12 mouse cellular contexts compared by ENCODE assay signal in the genomic region with DNA sequence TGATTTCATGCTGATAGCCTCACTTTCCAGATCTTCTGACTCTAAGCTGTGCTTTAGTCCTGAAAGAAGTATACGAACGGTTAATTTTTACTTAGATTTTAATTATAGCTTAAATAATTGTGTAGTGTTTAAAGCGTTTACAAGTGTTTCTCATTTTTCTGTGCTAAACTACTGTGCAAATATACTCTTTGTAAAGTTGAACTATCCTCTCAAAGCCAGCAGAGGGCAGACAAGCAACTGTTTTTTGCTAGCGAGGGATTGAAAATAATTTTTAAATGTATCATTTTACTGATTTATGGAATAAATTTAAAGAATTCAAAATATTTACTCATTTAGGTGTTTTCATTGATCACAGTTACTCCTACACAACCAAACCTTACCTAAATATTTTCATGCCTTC. TPM values are rescaled to one million over a fixed set of nuclear protein-coding genes. Genes with fewer than 3 reads are reported as not detected.
A peak's percentile ranks its signal among the peaks of the same experiment; 100 is the strongest.
DNase-seq lines count a peak whose midpoint lies in the region; ATAC-seq lines count a peak whose summit lies in the region.
"Had no signal": no experiment of that assay in that cellular context is flagged by ENCODE, and none has a peak within 500 bp of the region (broad histone marks: within the 10 kb centered on the region; RNA-seq: fewer than 3 reads in every experiment).

No protein-coding gene starts in this region.

- peak; percentile 11 for DNase-seq in left cerebral cortex, postnatal 4 days
- no peak for DNase-seq in left cerebral cortex, adult 8-10 months (ENCODE audit: low spot score in 2 of 2)
- DNase-seq in NIH3T3 (ENCODE audit: low read depth) = peak; percentile 40
- no peak for DNase-seq in frontal cortex, postnatal 10 days (ENCODE audit: low spot score in 2 of 2)
- no peak for DNase-seq in spleen, adult 18-20 months
- DNase-seq: adrenal gland, adult 8-10 months; lung, postnatal 4 days had no signal

- peak; percentile 53; the same call in 1 of the 2 replicates for ATAC-seq in forebrain, embryonic 15.5 days (replicated peaks)
- no peak; the same call in 1 of the 2 replicates for ATAC-seq in forebrain, embryonic 13.5 days
- ATAC-seq in megakaryocyte progenitor cell, adult 5-6 weeks (replicated peaks; ENCODE audit: poor library complexity) = peak; percentile 66; the same call in 1 of the 2 replicates

- H3K4me2 ChIP-seq in forebrain, embryonic 15.5 days (replicated peaks) = no peak overlapping the region
- H3K4me2 ChIP-seq in forebrain, embryonic 13.5 days = no peak overlapping the region
- H3K4me2 ChIP-seq: limb, embryonic 15.5 days had no signal

- H3K9ac ChIP-seq in forebrain, embryonic 15.5 days (replicated peaks) = no peak overlapping the region
- H3K9ac ChIP-seq in forebrain, embryonic 13.5 days = no peak overlapping the region
- H3K9ac ChIP-seq: limb, embryonic 15.5 days had no signal

- H3K27me3 ChIP-seq in forebrain, embryonic 15.5 days = no peaks in the 10 kb centered on the region
- H3K27me3 ChIP-seq in forebrain, embryonic 13.5 days = no peaks in the 10 kb centered on the region
- H3K27me3 ChIP-seq: limb, embryonic 15.5 days had no signal

- WGBS in forebrain, embryonic 15.5 days = 35% methylated on average over 4 of the region's 4 CpGs
- WGBS in forebrain, embryonic 13.5 days = 37% methylated on average over 4 of the region's 4 CpGs

- H3K36me3 ChIP-seq in forebrain, embryonic 15.5 days = no peaks in the 10 kb centered on the region
- H3K36me3 ChIP-seq in forebrain, embryonic 13.5 days (ENCODE audit: poor library complexity, severe bottlenecking) = no peaks in the 10 kb centered on the region
- H3K36me3 ChIP-seq: limb, embryonic 15.5 days had no signal

- no peak overlapping the region for H3K27ac ChIP-seq in forebrain, embryonic 15.5 days (replicated peaks)
- H3K27ac ChIP-seq in forebrain, embryonic 13.5 days = no peak overlapping the region
- H3K27ac ChIP-seq: limb, embryonic 15.5 days had no signal

- intact Hi-C loops in left cerebral cortex, postnatal 4 days (cut with DNase I) = loop anchor here (5.0 kb wide), 1 partner anchor 720 kb away; no protein-coding TSS in a partner anchor

- no peaks in the 10 kb centered on the region for H3K4me1 ChIP-seq in forebrain, embryonic 15.5 days
- no peaks in the 10 kb centered on the region for H3K4me1 ChIP-seq in forebrain, embryonic 13.5 days
- H3K4me1 ChIP-seq: limb, embryonic 15.5 days had no signal

- no peak overlapping the region for H3K4me3 ChIP-seq in forebrain, embryonic 15.5 days
- no peak overlapping the region for H3K4me3 ChIP-seq in forebrain, embryonic 13.5 days
- H3K4me3 ChIP-seq: limb, embryonic 15.5 days; myocyte had no signal

- H3K9me3 ChIP-seq in forebrain, embryonic 15.5 days = no peaks in the 10 kb centered on the region
- no peaks in the 10 kb centered on the region for H3K9me3 ChIP-seq in forebrain, embryonic 13.5 days (replicated peaks)
- H3K9me3 ChIP-seq: limb, embryonic 15.5 days had no signal

RNA-seq across cellular contexts. Expression of a gene that starts 26.1 kb away (rescaled TPM):
- 13.1 and 13.5 TPM in 2 replicates for polyA plus RNA-seq in forebrain, embryonic 15.5 days (2015; fragmentation: Nextera tagmentation; extraction: Ambion mirVana)
- 12.4 and 12.8 TPM in 2 replicates for polyA plus RNA-seq in forebrain, embryonic 13.5 days (2015; fragmentation: Nextera tagmentation; extraction: Ambion mirVana)
- total RNA-seq in left cerebral cortex, postnatal 4 days (2021) = 10 to 100 TPM in 1 of 2 experiments, 1 to 10 TPM in 1; 7.0 to 11.2 TPM
- 10 to 100 TPM in 1 of 4 experiments, 1 to 10 TPM in 3; 7.5 to 10.1 (median 8.4) TPM for total RNA-seq in left cerebral cortex, adult 8-10 months (2022)
- total RNA-seq in megakaryocyte progenitor cell, adult 5-6 weeks (2015) = 12.7 and 16.1 TPM in 2 replicates
- 19.0 and 25.8 TPM in 2 replicates for total RNA-seq in megakaryocyte progenitor cell, adult 5-6 weeks (2017)

RNA-seq across cellular contexts. Expression of a gene that starts 26.4 kb away (rescaled TPM):
- polyA plus RNA-seq in forebrain, embryonic 15.5 days (2015; fragmentation: Nextera tagmentation; extraction: Ambion mirVana) = 45.4 and 51.5 TPM in 2 replicates
- polyA plus RNA-seq in forebrain, embryonic 13.5 days (2015; fragmentation: Nextera tagmentation; extraction: Ambion mirVana) = 53.4 and 60.1 TPM in 2 replicates
- 10 to 100 TPM; 19.2 to 21.0 TPM for total RNA-seq in left cerebral cortex, postnatal 4 days (2021)
- total RNA-seq in left cerebral cortex, adult 8-10 months (2022) = 10 to 100 TPM; 17.3 to 21.0 (median 20.1) TPM
- 48.1 and 53.5 TPM in 2 replicates for total RNA-seq in megakaryocyte progenitor cell, adult 5-6 weeks (2015)
- total RNA-seq in megakaryocyte progenitor cell, adult 5-6 weeks (2017) = 25.2 and 28.2 TPM in 2 replicates

Comparison
In these comparisons a context has a peak if more than half of its experiments do, and no peak if none do; other contexts are left out.
1. DNase-seq: peak in left cerebral cortex, postnatal 4 days (single experiment) and NIH3T3 (single experiment); none in left cerebral cortex, adult 8-10 months (0 of 2), frontal cortex, postnatal 10 days (0 of 2) and spleen, adult 18-20 months (0 of 2).